Mouse (Mus musculus): ENCODE results near the gene H2al1c.
"Not testable (repeated sequence)": the region's sequence is repeated elsewhere in the genome, so short reads cannot be mapped to it uniquely, and the experiment has no call there.

Gene H2al1c

DNA sequence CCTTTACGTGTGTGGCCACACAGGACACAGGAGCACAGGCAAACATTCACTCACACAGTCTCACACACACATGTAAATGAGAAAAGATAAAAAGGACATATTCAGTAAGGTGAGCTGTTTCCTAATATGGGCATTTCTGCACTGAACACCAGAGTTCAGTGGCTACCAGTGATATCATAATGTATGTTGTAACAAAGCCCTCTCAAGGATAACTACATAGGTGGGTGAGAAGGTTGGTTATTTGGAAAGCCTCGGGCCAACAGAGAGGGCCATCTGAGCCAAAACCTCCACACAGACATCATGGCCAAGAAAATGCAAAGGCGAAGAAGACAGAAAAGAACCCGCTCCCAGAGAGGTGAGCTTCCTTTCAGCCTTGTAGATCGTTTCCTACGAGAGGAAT, at the start of gene H2al1c:
Gene H2al1c (plus strand): TSS at position 301 of the 400 bp plus-strand sequence.
- DNase-seq (ENCODE audit: low spot score in 2 of 2), result not testable (repeated sequence)

DNA sequence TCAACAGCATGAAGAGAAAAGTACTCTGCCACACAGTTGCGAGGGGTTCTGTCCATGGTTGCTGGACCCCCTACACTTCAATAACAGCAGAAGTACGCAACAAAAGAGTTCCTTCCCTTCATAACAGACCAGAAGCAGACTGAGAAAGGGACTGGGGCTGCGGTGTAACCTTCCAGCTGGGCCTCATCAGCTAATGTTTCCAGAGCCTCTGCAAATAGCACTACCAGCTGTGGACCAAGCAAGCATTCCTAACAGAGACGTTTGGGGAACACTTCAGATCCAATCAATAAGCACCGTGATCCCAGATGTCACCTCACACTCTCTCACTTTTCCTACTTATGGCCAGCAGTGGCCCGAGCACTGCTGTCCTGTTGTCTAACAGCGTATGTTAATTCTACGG, 40.5 kb upstream of the H2al1c start:
- DNase-seq (ENCODE audit: low spot score in 2 of 2), result no peak

DNA sequence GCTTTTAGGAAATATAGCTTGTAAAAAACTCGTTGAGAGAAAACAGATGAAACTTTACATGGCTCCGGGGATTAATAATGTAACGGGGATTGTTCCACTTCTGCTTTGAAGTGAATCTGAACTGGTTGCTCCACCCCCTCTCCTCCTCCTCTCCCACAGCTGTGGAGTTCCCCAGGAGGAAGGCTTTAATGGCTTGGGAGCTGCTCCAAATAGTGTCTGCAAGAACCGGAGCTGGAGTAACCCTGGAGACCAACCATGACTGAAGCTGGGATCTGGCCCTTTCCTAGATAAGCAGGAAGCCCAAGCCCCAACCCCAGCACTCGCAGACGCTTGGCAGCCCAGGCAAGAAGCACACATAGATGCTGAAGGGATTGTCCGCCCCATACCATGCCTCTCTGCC, 37.7 kb upstream of the H2al1c start:
- no peak for DNase-seq (ENCODE audit: low spot score in 2 of 2)

DNA sequence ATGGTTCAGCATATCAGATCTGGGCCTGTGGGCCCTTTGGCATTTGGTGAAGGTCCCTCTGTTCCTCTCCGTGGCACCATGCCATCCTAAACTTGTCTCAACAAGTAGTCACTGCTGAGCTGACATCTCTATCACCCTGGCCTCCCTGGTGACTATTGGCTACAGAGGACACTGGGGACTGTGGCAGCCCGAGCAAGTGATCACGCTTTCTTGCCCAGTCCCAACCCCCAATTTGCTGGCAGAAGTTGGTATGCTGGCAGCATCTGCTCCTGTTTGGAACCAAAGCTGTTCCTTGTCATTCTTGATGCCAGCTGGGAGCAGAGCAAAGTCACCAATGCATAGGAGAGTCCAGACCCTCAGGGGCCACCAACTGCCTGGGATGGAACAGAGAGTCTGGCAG, 36.4 kb upstream of the H2al1c start:
- peak in 1 of 2 experiments; percentile 25 for DNase-seq (ENCODE audit: low spot score in 2 of 2)

DNA sequence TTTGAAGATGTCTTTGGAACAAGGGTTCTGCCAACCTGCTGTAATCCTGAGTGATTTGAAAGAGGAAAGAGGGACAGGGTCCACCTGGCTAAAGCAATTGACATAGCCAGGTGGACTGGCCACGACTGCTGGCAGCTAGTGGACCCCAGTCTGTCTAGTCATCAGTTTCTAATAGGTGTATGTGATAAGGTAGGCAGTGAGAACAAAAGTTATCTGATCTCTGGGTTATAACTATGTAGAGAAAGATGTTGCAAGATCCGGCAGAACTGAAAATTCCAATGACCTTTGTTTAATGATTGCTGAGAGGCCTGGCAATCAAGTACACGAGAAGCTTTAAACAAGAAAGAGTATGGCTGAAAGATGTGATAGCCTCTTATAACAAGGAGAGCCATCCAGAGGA, 32.3 kb upstream of the H2al1c start:
- DNase-seq (ENCODE audit: low spot score in 2 of 2), result no peak

DNA sequence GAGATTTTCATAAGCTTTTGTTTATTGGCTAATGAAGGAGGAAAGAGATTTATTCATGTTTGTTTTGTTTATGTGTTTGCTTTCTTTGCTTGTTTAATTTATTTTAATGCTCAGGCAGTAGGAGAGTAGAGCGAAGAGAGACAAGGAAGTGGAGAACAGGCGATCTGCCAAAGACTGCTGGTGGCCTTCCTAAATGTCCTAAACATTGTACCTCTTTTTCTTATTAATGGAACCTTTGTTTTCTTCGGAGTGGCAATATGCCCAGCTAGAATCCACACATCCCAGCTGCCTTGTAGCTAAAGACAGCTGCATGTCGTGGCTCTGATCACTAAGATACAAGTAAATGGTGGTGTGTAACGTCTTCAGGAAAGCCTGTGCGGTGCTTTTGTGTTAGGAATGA, 28.4 kb upstream of the H2al1c start:
- DNase-seq (ENCODE audit: low spot score in 2 of 2), result no peak

DNA sequence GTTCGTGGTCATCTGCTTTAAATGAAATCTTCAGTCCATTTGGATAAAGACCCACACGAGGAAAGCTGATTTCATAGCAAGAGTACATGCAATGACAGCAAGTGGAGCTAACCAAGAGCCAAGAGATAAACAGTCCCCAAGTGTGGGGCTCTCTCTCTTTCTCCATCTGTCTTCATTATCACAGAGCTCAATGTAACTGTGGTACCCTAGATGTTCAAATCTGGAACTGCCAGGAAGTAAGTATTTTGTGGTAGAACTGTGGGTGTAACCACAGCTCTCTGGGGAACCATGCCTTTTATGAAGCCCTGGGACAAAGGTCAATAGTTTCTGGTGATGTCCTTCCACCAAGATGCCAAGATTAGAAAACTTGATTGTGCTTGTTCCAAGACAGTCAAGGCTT, 24.7 kb upstream of the H2al1c start:
- no peak for DNase-seq (ENCODE audit: low spot score in 2 of 2)

DNA sequence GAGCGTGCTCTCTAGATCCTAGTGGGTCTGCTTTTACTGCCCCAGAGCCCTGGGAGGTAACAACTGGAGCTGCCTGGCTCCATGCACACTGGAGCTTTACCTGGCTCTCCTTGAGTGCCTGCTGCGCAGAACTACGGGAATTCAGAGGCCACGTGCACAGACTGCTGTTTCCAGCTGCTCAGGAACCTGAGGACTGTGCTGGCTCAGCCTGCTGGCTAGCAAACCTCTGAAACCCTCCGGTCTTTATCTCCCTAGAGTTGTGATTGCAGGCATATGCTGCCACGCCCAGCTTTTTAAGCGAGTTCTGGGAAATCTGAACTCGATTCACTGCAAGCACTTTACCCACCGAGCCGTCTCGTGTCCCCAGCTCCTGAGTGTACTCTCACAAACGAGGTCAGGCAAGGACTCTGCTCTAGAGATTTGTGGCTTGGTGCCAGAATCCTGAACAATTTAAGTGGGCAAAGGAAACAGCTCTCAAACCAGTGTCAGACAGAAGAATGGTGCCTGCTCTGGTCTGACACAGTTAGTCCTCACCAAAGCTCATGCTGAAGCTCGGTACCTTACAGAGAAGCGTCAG, 17.1 kb upstream of the H2al1c start:
- DNase-seq (ENCODE audit: low spot score in 2 of 2), result no peak

DNA sequence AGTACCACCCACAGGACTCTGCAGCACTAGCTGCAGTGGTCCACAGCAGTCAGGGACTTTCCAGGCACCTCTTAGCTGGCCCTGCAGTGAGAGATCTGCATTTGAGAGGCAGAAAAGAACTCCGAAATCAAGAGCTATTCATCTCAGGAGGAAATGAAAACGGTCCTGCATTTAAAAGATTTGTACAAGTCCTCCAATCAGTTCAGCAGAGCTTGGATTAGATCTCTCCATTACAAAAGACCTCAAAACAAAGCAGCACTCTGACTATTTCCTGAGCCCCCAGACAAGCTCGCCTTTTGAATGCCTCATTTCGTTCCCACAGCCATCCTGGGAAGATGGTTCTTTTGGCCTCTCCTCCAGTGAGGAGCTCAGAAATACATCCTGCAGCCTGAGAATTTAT, 16.2 kb upstream of the H2al1c start:
- DNase-seq (ENCODE audit: low spot score in 2 of 2), result no peak

DNA sequence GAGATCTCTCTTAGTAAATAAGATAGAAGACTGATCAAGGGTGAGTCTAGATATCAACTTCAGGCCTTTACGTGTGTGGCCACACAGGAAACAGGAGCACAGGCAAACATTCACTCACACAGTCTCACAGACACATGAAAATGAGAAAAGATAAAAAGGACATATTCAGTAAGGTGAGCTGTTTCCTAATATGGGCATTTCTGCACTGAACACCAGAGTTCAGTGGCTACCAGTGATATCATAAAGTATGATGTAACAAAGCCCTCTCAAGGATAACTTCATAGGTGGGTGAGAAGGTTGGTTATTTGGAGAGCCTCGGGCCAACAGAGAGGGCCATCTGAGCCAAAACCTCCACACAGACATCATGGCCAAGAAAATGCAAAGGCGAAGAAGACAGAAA, 6.5 kb upstream of the H2al1c start, which contains the start of gene H2al1a:
Gene H2al1a (plus strand): TSS at position 301 of the 400 bp plus-strand sequence.
- DNase-seq (ENCODE audit: low spot score in 2 of 2), result not testable (repeated sequence)

DNA sequence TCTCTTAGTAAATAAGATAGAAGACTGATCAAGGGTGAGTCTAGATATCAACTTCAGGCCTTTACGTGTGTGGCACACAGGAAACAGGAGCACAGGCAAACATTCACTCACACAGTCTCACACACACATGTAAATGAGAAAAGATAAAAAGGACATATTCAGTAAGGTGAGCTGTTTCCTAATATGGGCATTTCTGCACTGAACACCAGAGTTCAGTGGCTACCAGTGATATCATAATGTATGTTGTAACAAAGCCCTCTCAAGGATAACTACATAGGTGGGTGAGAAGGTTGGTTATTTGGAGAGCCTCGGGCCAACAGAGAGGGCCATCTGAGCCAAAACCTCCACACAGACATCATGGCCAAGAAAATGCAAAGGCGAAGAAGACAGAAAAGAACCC, 3.3 kb upstream of the H2al1c start, which contains the start of gene H2al1b:
Gene H2al1b (plus strand): TSS at position 301 of the 400 bp plus-strand sequence.
- DNase-seq (ENCODE audit: low spot score in 2 of 2), result not testable (repeated sequence)

DNA sequence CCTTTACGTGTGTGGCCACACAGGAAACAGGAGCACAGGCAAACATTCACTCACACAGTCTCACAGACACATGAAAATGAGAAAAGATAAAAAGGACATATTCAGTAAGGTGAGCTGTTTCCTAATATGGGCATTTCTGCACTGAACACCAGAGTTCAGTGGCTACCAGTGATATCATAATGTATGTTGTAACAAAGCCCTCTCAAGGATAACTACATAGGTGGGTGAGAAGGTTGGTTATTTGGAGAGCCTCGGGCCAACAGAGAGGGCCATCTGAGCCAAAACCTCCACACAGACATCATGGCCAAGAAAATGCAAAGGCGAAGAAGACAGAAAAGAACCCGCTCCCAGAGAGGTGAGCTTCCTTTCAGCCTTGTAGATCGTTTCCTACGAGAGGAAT, 3.1 kb downstream of the H2al1c start, which contains the start of gene H2al1d:
Gene H2al1d (plus strand): TSS at position 301 of the 400 bp plus-strand sequence.
- DNase-seq (ENCODE audit: low spot score in 2 of 2), result not testable (repeated sequence)

DNA sequence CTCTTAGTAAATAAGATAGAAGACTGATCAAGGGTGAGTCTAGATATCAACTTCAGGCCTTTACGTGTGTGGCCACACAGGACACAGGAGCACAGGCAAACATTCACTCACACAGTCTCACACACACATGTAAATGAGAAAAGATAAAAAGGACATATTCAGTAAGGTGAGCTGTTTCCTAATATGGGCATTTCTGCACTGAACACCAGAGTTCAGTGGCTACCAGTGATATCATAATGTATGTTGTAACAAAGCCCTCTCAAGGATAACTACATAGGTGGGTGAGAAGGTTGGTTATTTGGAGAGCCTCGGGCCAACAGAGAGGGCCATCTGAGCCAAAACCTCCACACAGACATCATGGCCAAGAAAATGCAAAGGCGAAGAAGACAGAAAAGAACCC, 6.2 kb downstream of the H2al1c start, which contains the start of gene H2al1e:
Gene H2al1e (plus strand): TSS at position 301 of the 400 bp plus-strand sequence.
- DNase-seq (ENCODE audit: low spot score in 2 of 2), result not testable (repeated sequence)

DNA sequence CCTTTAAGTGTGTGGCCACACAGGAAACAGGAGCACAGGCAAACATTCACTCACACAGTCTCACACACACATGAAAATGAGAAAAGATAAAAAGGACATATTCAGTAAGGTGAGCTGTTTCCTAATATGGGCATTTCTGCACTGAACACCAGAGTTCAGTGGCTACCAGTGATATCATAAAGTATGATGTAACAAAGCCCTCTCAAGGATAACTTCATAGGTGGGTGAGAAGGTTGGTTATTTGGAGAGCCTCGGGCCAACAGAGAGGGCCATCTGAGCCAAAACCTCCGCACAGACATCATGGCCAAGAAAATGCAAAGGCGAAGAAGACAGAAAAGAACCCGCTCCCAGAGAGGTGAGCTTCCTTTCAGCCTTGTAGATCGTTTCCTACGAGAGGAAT, 9.4 kb downstream of the H2al1c start, which contains the start of gene H2al1f:
Gene H2al1f (plus strand): TSS at position 301 of the 400 bp plus-strand sequence.
- not testable (repeated sequence) for DNase-seq (ENCODE audit: low spot score in 2 of 2)

DNA sequence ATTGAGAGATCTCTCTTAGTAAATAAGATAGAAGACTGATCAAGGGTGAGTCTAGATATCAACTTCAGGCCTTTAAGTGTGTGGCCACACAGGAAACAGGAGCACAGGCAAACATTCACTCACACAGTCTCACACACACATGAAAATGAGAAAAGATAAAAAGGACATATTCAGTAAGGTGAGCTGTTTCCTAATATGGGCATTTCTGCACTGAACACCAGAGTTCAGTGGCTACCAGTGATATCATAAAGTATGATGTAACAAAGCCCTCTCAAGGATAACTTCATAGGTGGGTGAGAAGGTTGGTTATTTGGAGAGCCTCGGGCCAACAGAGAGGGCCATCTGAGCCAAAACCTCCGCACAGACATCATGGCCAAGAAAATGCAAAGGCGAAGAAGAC, 12.5 kb downstream of the H2al1c start, which contains the start of gene H2al1g:
Gene H2al1g (plus strand): TSS at position 301 of the 400 bp plus-strand sequence.
- DNase-seq (ENCODE audit: low spot score in 2 of 2), result not testable (repeated sequence)

DNA sequence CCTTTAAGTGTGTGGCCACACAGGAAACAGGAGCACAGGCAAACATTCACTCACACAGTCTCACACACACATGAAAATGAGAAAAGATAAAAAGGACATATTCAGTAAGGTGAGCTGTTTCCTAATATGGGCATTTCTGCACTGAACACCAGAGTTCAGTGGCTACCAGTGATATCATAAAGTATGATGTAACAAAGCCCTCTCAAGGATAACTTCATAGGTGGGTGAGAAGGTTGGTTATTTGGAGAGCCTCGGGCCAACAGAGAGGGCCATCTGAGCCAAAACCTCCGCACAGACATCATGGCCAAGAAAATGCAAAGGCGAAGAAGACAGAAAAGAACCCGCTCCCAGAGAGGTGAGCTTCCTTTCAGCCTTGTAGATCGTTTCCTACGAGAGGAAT, 15.7 kb downstream of the H2al1c start, which contains the start of gene H2al1h:
Gene H2al1h (plus strand): TSS at position 301 of the 400 bp plus-strand sequence.
- not testable (repeated sequence) for DNase-seq (ENCODE audit: low spot score in 2 of 2)

DNA sequence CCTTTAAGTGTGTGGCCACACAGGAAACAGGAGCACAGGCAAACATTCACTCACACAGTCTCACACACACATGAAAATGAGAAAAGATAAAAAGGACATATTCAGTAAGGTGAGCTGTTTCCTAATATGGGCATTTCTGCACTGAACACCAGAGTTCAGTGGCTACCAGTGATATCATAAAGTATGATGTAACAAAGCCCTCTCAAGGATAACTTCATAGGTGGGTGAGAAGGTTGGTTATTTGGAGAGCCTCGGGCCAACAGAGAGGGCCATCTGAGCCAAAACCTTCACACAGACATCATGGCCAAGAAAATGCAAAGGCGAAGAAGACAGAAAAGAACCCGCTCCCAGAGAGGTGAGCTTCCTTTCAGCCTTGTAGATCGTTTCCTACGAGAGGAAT, 18.9 kb downstream of the H2al1c start, which contains the start of gene H2al1i:
Gene H2al1i (plus strand): TSS at position 301 of the 400 bp plus-strand sequence.
- DNase-seq (ENCODE audit: low spot score in 2 of 2), result not testable (repeated sequence)

DNA sequence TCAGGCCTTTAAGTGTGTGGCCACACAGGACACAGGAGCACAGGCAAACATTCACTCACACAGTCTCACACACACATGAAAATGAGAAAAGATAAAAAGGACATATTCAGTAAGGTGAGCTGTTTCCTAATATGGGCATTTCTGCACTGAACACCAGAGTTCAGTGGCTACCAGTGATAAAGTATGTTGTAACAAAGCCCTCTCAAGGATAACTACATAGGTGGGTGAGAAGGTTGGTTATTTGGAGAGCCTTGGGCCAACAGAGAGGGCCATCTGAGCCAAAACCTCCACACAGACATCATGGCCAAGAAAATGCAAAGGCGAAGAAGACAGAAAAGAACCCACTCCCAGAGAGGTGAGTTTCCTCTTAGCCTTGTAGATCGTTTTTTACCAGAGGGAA, 22.1 kb downstream of the H2al1c start, which contains the start of gene H2al1j:
Gene H2al1j (plus strand): TSS at position 301 of the 400 bp plus-strand sequence.
- not testable (repeated sequence) for DNase-seq (ENCODE audit: low spot score in 2 of 2)

DNA sequence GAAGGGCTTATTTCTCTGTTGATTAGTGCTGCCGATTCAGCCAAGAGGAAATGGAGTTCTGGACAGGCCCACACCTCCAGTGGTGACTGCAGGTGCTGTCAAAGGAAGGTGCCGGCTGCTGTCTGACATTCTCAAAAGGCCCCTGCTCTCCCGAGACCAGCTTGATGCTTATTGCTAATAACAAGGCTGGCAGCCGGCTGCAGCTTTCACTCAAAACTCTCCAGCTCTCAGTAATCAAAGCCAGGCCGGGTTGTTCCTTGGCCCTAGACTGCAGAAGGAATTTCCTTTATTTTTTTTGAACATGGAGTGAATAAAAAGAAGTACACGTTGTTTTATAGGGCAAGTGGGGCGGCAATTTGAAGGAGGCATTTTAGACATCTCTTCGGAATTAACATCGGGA, 40.3 kb downstream of the H2al1c start:
- DNase-seq (ENCODE audit: low spot score in 2 of 2), result no peak

DNA sequence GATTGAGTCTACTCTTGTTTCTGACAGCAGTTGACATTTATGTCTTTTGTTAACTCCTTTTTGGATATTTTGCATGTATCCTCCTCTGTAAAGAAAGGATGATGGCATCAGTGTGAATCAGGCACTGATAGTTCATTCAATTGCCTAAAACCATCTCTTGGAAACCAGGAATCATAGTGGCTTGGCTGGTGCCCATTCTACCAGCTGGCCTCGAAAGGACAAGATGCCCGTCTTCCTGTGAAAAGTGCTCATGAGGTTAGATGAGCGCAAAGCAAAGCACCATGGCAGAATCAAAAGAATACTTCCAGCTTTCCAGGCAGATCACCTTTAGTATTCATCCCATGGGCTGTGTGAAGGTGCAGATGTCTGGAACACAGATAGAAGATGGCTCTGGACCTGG, 41.3 kb downstream of the H2al1c start:
- no peak for DNase-seq (ENCODE audit: low spot score in 2 of 2)
